Mouse (Mus musculus) liver, adult 2 months (tissue): Measurements from ENCODE around the gene Mrtfa.

ENCODE experiments used
- CTCF ChIP-seq: fragments of 200-500 bp; IDR thresholded peaks from 2 replicates; pipeline ENCODE4 v1.5.1; 2011; ENCODE audit warnings: low read depth, low read length, control low read depth
- POLR2A ChIP-seq: fragments of 200-500 bp; IDR thresholded peaks from 2 replicates; pipeline ENCODE4 v1.6.1; 2011; ENCODE audit warnings: low read length, control low read depth; ENCODE audit not compliant: insufficient read depth; ENCODE audit errors: extremely low read depth

GRCm38 (mm10) chr15:81097456-81097855 lies 93.1 kb downstream of the Mrtfa start:
- TF ChIP-seq CTCF = no peak
- no peak for TF ChIP-seq POLR2A
